ENCODE assay signal across 18 mouse cellular contexts in genomic region chr2:24336545-24336944, GRCm38 (mm10). TPM values are rescaled to one million over a fixed set of nuclear protein-coding genes. Genes with fewer than 3 reads are reported as not detected.
A peak's percentile ranks its signal among the peaks of the same experiment; 100 is the strongest.
DNase-seq lines count a peak whose midpoint lies in the region; ATAC-seq and TF ChIP-seq lines count a peak whose summit lies in the region.
"Had no signal": no experiment of that assay in that cellular context is flagged by ENCODE, and none has a peak within 500 bp of the region (broad histone marks: within the 10 kb centered on the region; RNA-seq: fewer than 3 reads in every experiment).

TSS of gene Il1rn (plus strand) at chr2:24336853.

- no peak within 1 kb of the TSS for H3K4me2 ChIP-seq in lung, embryonic 16.5 days (ENCODE audit: low read depth, low read length)
- no peak within 1 kb of the TSS for H3K4me2 ChIP-seq in intestine, embryonic 16.5 days (ENCODE audit: low read depth, low read length)
- H3K4me2 ChIP-seq in stomach, embryonic 14.5 days (replicated peaks; ENCODE audit: low read depth, low read length) = no peak within 1 kb of the TSS
- no peak within 1 kb of the TSS for H3K4me2 ChIP-seq in heart, embryonic 11.5 days
- H3K4me2 ChIP-seq: heart, embryonic 13.5 days; hindbrain, embryonic 13.5 days; lung, embryonic 15.5 days; neural tube, embryonic 15.5 days had no signal

- no peaks in the 10 kb centered on the region for H3K9me3 ChIP-seq in lung, embryonic 16.5 days (ENCODE audit: control insufficient read depth, low read length)
- H3K9me3 ChIP-seq in intestine, embryonic 16.5 days (ENCODE audit: control insufficient read depth, low read length) = no peaks in the 10 kb centered on the region
- H3K9me3 ChIP-seq in stomach, embryonic 14.5 days (ENCODE audit: control insufficient read depth, low read depth, low read length) = no peaks in the 10 kb centered on the region
- no peaks in the 10 kb centered on the region for H3K9me3 ChIP-seq in heart, embryonic 11.5 days (replicated peaks; ENCODE audit: control insufficient read depth, low read length)
- H3K9me3 ChIP-seq: heart, embryonic 13.5 days; hindbrain, embryonic 13.5 days; lung, embryonic 15.5 days; neural tube, embryonic 15.5 days had no signal

- H3K36me3 ChIP-seq in lung, embryonic 16.5 days (ENCODE audit: control insufficient read depth, insufficient read depth, low read length) = no peaks in the 10 kb centered on the region
- H3K36me3 ChIP-seq in intestine, embryonic 16.5 days (ENCODE audit: control insufficient read depth, insufficient read depth, low read length) = no peaks in the 10 kb centered on the region
- H3K36me3 ChIP-seq in stomach, embryonic 14.5 days (ENCODE audit: control insufficient read depth, insufficient read depth, low read length) = no peaks in the 10 kb centered on the region
- no peaks in the 10 kb centered on the region for H3K36me3 ChIP-seq in heart, embryonic 11.5 days (ENCODE audit: control insufficient read depth, insufficient read depth, low read length)
- H3K36me3 ChIP-seq: heart, embryonic 13.5 days; hindbrain, embryonic 13.5 days; lung, embryonic 15.5 days; neural tube, embryonic 15.5 days had no signal

- DNase-seq in lung, postnatal 4 days = no peak
- no peak for DNase-seq in heart, postnatal 14 days
- DNase-seq: cerebellum, adult 2 months; embryo, embryonic 11 days; kidney, postnatal 14 days; layer of hippocampus, postnatal 36 days; thymus, postnatal 14 days had no signal

- TF ChIP-seq CTCF in bone marrow, adult 2 months (IDR thresholded peaks at IDR 0.05; ENCODE audit: control insufficient read depth, insufficient read depth, low read length) = no peak

- 0 out of 2 replicates have a peak, but pooled peaks have one; percentile 23 for ATAC-seq in lung, embryonic 16.5 days (ENCODE audit: low read depth)
- ATAC-seq in intestine, embryonic 16.5 days = 0 out of 2 replicates have a peak, but pooled peaks have one; percentile 48
- ATAC-seq in stomach, embryonic 14.5 days (ENCODE audit: insufficient number of reproducible peaks, insufficient read depth, low FRiP score, low read depth) = peak; percentile 63; the same call in 1 of the 2 replicates
- no peak for ATAC-seq in heart, embryonic 11.5 days (replicated peaks; ENCODE audit: insufficient number of reproducible peaks, low FRiP score, low TSS enrichment)

- H3K4me1 ChIP-seq in lung, embryonic 16.5 days (replicated peaks; ENCODE audit: control insufficient read depth, insufficient read depth, low read length) = no peaks in the 10 kb centered on the region
- no peaks in the 10 kb centered on the region for H3K4me1 ChIP-seq in bone marrow, adult 2 months (ENCODE audit: control insufficient read depth, insufficient read depth, low read length)
- H3K4me1 ChIP-seq in intestine, embryonic 16.5 days (ENCODE audit: control insufficient read depth, insufficient read depth, low read length) = peaks cover 5% of the 10 kb centered on the region; the same call in 1 of the 2 replicates
- H3K4me1 ChIP-seq in stomach, embryonic 14.5 days (ENCODE audit: control insufficient read depth, insufficient read depth, low read length) = no peaks in the 10 kb centered on the region
- H3K4me1 ChIP-seq in heart, embryonic 11.5 days (ENCODE audit: control insufficient read depth, insufficient read depth, low read length) = no peaks in the 10 kb centered on the region
- H3K4me1 ChIP-seq: hindbrain, embryonic 13.5 days; lung, embryonic 15.5 days; neural tube, embryonic 15.5 days had no signal

- no peak within 1 kb of the TSS for H3K4me3 ChIP-seq in lung, embryonic 16.5 days (ENCODE audit: low read length)
- no peak within 1 kb of the TSS for H3K4me3 ChIP-seq in bone marrow, adult 2 months (replicated peaks; ENCODE audit: control insufficient read depth, low read depth, low read length)
- H3K4me3 ChIP-seq in intestine, embryonic 16.5 days (ENCODE audit: low read length) = no peak within 1 kb of the TSS
- no peak within 1 kb of the TSS for H3K4me3 ChIP-seq in stomach, embryonic 14.5 days (ENCODE audit: low read depth, low read length)
- no peak within 1 kb of the TSS for H3K4me3 ChIP-seq in heart, embryonic 11.5 days (ENCODE audit: low read depth, low read length)
- H3K4me3 ChIP-seq: heart, embryonic 13.5 days; hindbrain, embryonic 13.5 days; lung, embryonic 15.5 days; neural tube, embryonic 15.5 days had no signal

- 61% methylated on average over 2 of the region's 2 CpGs for WGBS in lung, embryonic 16.5 days
- 70% methylated on average over 2 of the region's 2 CpGs for WGBS in bone marrow, adult 2 months
- WGBS in intestine, embryonic 16.5 days = 71% methylated on average over 2 of the region's 2 CpGs
- WGBS in stomach, embryonic 14.5 days = 60% methylated on average over 2 of the region's 2 CpGs
- WGBS in heart, embryonic 11.5 days (ENCODE audit: insufficient replicate concordance) = 69% methylated on average over 2 of the region's 2 CpGs

- intact Hi-C loops in heart, postnatal 14 days (cut with DNase I) = no loop called here

- no peak within 1 kb of the TSS for H3K27ac ChIP-seq in lung, embryonic 16.5 days (ENCODE audit: low read length)
- no peak within 1 kb of the TSS for H3K27ac ChIP-seq in bone marrow, adult 2 months (ENCODE audit: control insufficient read depth, insufficient read depth, low read depth, low read length, poor library complexity)
- H3K27ac ChIP-seq in intestine, embryonic 16.5 days (ENCODE audit: low read length) = no peak within 1 kb of the TSS
- no peak within 1 kb of the TSS for H3K27ac ChIP-seq in stomach, embryonic 14.5 days (ENCODE audit: low read length)
- no peak within 1 kb of the TSS for H3K27ac ChIP-seq in heart, embryonic 11.5 days (ENCODE audit: low read depth, low read length)
- H3K27ac ChIP-seq: heart, embryonic 13.5 days; hindbrain, embryonic 13.5 days; lung, embryonic 15.5 days; neural tube, embryonic 15.5 days had no signal

- no peaks in the 10 kb centered on the region for H3K27me3 ChIP-seq in lung, embryonic 16.5 days (ENCODE audit: control insufficient read depth, insufficient read depth, low read depth, low read length)
- H3K27me3 ChIP-seq in intestine, embryonic 16.5 days (replicated peaks; ENCODE audit: control insufficient read depth, insufficient read depth, low read length) = no peaks in the 10 kb centered on the region
- H3K27me3 ChIP-seq in stomach, embryonic 14.5 days (ENCODE audit: control insufficient read depth, insufficient read depth, low read length) = no peaks in the 10 kb centered on the region
- no peaks in the 10 kb centered on the region for H3K27me3 ChIP-seq in heart, embryonic 11.5 days (ENCODE audit: control insufficient read depth, insufficient read depth, low read length)
- H3K27me3 ChIP-seq: heart, embryonic 13.5 days; hindbrain, embryonic 13.5 days; lung, embryonic 15.5 days; neural tube, embryonic 15.5 days had no signal

- H3K9ac ChIP-seq in lung, embryonic 16.5 days (ENCODE audit: low read length) = no peak within 1 kb of the TSS
- no peak within 1 kb of the TSS for H3K9ac ChIP-seq in intestine, embryonic 16.5 days (ENCODE audit: low read depth, low read length)
- no peak within 1 kb of the TSS for H3K9ac ChIP-seq in stomach, embryonic 14.5 days (replicated peaks; ENCODE audit: low read depth, low read length)
- H3K9ac ChIP-seq in heart, embryonic 11.5 days (ENCODE audit: low read depth, low read length) = no peak within 1 kb of the TSS
- H3K9ac ChIP-seq: heart, embryonic 13.5 days; hindbrain, embryonic 13.5 days; lung, embryonic 15.5 days; neural tube, embryonic 15.5 days had no signal

- TF ChIP-seq POLR2A in bone marrow, adult 2 months (IDR thresholded peaks at IDR 0.05; ENCODE audit: borderline replicate concordance, control insufficient read depth, low read depth, low read length) = no peak

RNA-seq across cellular contexts. Expression of gene Il1rn, which starts in this region (rescaled TPM):
- polyA plus RNA-seq in lung, embryonic 16.5 days (2015; fragmentation: Nextera tagmentation; extraction: Ambion mirVana) = 0.19 and 1.0 TPM in 2 replicates
- polyA plus RNA-seq in bone marrow, adult 2 months (2011; ENCODE audit: insufficient read depth, insufficient read length, low replicate concordance, missing spikeins) = 5.5 and 21.4 TPM in 2 replicates
- 0.80 and 1.2 TPM in 2 replicates for polyA plus RNA-seq in intestine, embryonic 16.5 days (2015; fragmentation: Nextera tagmentation; extraction: Ambion mirVana)
- polyA plus RNA-seq in stomach, embryonic 14.5 days (2014; fragmentation: Nextera tagmentation; extraction: Ambion mirVana) = 1.5 and 1.9 TPM in 2 replicates
- polyA plus RNA-seq in heart, embryonic 11.5 days (2014; fragmentation: Nextera tagmentation; extraction: Ambion mirVana) = not detected in 2 replicates
- total RNA-seq in heart, postnatal 14 days (2021) = under 1 TPM in 1 of 2 experiments, not detected in 1; 0.22 TPM
- total RNA-seq: gastrocnemius, adult 18-20 months; layer of hippocampus, postnatal 36 days had no signal
- polyA plus RNA-seq: cerebellum, adult 2 months; forebrain, embryonic 11.5 days; neural tube, embryonic 15.5 days had no signal
